Mouse (Mus musculus): Measurements from ENCODE around the gene Ap1ar. TPM values are rescaled to one million over a fixed set of nuclear protein-coding genes. Genes with fewer than 3 reads are reported as not detected.
A peak's percentile ranks its signal among the peaks of the same experiment; 100 is the strongest.
"Not testable (repeated sequence)": the region's sequence is repeated elsewhere in the genome, so short reads cannot be mapped to it uniquely, and the experiment has no call there.

Gene Ap1ar
- total RNA-seq, 2 experiments from 2014 or later = 15.5 to 18.7 TPM

GRCm38 (mm10) chr3:127795762-127796161, 41.6 kb downstream of the Ap1ar start:
- DNase-seq = no peak

GRCm38 (mm10) chr3:127793022-127793421, 44.3 kb downstream of the Ap1ar start:
- no peak for DNase-seq

- no peak for DNase-seq
Measured at GRCm38 (mm10) chr3:127791595-127792561, 45.4 kb downstream of the Ap1ar start.

- DNase-seq = no peak
Measured at GRCm38 (mm10) chr3:127791056-127791483, 46.3 kb downstream of the Ap1ar start.

GRCm38 (mm10) chr3:127790234-127791055, 46.9 kb downstream of the Ap1ar start:
- DNase-seq = peak; percentile 21

GRCm38 (mm10) chr3:127789500-127790191, 47.7 kb downstream of the Ap1ar start, which contains the start of gene Tifa:
Gene Tifa (plus strand): TSS chr3:127789805.
- peak; percentile 54 for DNase-seq

GRCm38 (mm10) chr3:127788919-127789318, 48.4 kb downstream of the Ap1ar start:
- DNase-seq = no peak

- DNase-seq = no peak
Measured at GRCm38 (mm10) chr3:127788038-127788437, 49.3 kb downstream of the Ap1ar start.

GRCm38 (mm10) chr3:127787032-127787431, 50.3 kb downstream of the Ap1ar start:
- DNase-seq = no peak

- DNase-seq = not testable (repeated sequence)
Measured at GRCm38 (mm10) chr3:127783680-127784079, 53.6 kb downstream of the Ap1ar start.

GRCm38 (mm10) chr3:127782921-127783320, 54.4 kb downstream of the Ap1ar start:
- no peak for DNase-seq

- DNase-seq = no peak
Measured at GRCm38 (mm10) chr3:127780921-127781320, 56.4 kb downstream of the Ap1ar start.

- DNase-seq = peak; percentile 49
Measured at GRCm38 (mm10) chr3:127780021-127780644, 57.2 kb downstream of the Ap1ar start, which contains the start of gene Alpk1. Gene Alpk1 (minus strand): TSS chr3:127780527.

- no peak for DNase-seq
Measured at GRCm38 (mm10) chr3:127769146-127769545, 68.2 kb downstream of the Ap1ar start.

GRCm38 (mm10) chr3:127765971-127766370, 71.4 kb downstream of the Ap1ar start:
- no peak for DNase-seq

- DNase-seq = no peak
Measured at GRCm38 (mm10) chr3:127764541-127764940, 72.8 kb downstream of the Ap1ar start.

GRCm38 (mm10) chr3:127763076-127763612, 74.2 kb downstream of the Ap1ar start:
- DNase-seq = peak; percentile 80

- DNase-seq = no peak
Measured at GRCm38 (mm10) chr3:127762403-127762802, 74.9 kb downstream of the Ap1ar start.

GRCm38 (mm10) chr3:127759212-127759611, 78.1 kb downstream of the Ap1ar start:
- DNase-seq = no peak

GRCm38 (mm10) chr3:127758806-127759205, 78.5 kb downstream of the Ap1ar start:
- DNase-seq = no peak

GRCm38 (mm10) chr3:127757886-127758301, 79.4 kb downstream of the Ap1ar start:
- no peak for DNase-seq

All from gastrocnemius, postnatal 10 days (tissue).